In the genomic region with DNA sequence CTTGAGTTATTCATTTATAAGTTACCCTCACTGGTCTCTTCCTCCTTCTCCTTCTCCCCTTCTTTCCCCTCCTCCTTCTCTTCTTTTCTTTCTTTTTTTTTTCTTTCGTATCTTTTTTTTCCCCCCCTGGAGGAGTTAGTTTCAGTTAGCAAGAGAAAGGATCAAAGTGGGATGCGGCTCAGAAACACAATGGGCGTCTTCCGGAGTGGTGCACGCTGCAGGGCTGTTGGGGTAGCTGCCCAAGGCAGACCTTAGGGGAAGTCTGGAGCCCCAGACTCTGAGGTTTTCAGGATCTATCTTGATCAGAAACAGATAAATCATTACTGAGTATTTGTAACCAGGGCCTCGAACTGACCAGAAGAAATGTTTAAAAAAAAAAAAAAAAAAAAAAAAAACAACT, we compare ENCODE assay signal across 8 mouse cellular contexts. TPM values are rescaled to one million over a fixed set of nuclear protein-coding genes. Genes with fewer than 3 reads are reported as not detected.
DNase-seq lines count a peak whose midpoint lies in the region; ATAC-seq and TF ChIP-seq lines count a peak whose summit lies in the region.

No protein-coding gene starts in this region.

- peak overlapping the region; percentile 88 for H3K4me3 ChIP-seq in heart, embryonic 16.5 days (ENCODE audit: low read length)
- peak overlapping the region; percentile 86 for H3K4me3 ChIP-seq in bone marrow macrophage, adult 2 months (ENCODE audit: insufficient read depth, low read length)
- peak overlapping the region; percentile 60 for H3K4me3 ChIP-seq in hindbrain, embryonic 15.5 days
- H3K4me3 ChIP-seq in myocyte = peak overlapping the region; percentile 24
- H3K4me3 ChIP-seq in lung, adult 2 months (replicated peaks; ENCODE audit: extremely low read depth, low read depth, low read length) = no peak overlapping the region

- no peak overlapping the region for H3K27ac ChIP-seq in heart, embryonic 16.5 days (ENCODE audit: low read length)
- no peak overlapping the region for H3K27ac ChIP-seq in bone marrow macrophage, adult 2 months (ENCODE audit: insufficient read depth, low read depth, low read length)
- H3K27ac ChIP-seq in hindbrain, embryonic 15.5 days (replicated peaks) = no peak overlapping the region; the same call in 1 of the 2 replicates

- H3K4me2 ChIP-seq in heart, embryonic 16.5 days (ENCODE audit: low read depth, low read length) = peak overlapping the region; percentile 94
- H3K4me2 ChIP-seq in hindbrain, embryonic 15.5 days = peak overlapping the region; percentile 97
- H3K4me2 ChIP-seq in myocyte (ENCODE audit: low read depth) = peak overlapping the region; percentile 79

- DNase-seq in heart, postnatal 25 days (ENCODE audit: low spot score) = no peak
- no peak for DNase-seq in urinary bladder, postnatal 10 days (ENCODE audit: low spot score)
- DNase-seq in lung, adult 2 months = no peak

- no peaks in the 10 kb centered on the region for H3K79me2 ChIP-seq in myocyte (ENCODE audit: control insufficient read depth, insufficient read depth)

- no peaks in the 10 kb centered on the region for H3K36me3 ChIP-seq in heart, embryonic 16.5 days (ENCODE audit: control insufficient read depth, insufficient read depth)
- H3K36me3 ChIP-seq in hindbrain, embryonic 15.5 days = no peaks in the 10 kb centered on the region
- no peaks in the 10 kb centered on the region for H3K36me3 ChIP-seq in myocyte (ENCODE audit: control insufficient read depth, insufficient read depth)

- no peak for TF ChIP-seq POLR2A in bone marrow macrophage, adult 2 months (IDR thresholded peaks at IDR 0.05; ENCODE audit: borderline replicate concordance, low read depth, low read length)
- TF ChIP-seq POLR2A in myocyte (IDR thresholded peaks at IDR 0.05; ENCODE audit: insufficient read length, low read depth) = no peak
- TF ChIP-seq POLR2A in lung, adult 2 months (IDR thresholded peaks at IDR 0.05; ENCODE audit: borderline replicate concordance, extremely low read depth, low read depth, low read length) = no peak

- peaks cover 17% of the 10 kb centered on the region for H3K4me1 ChIP-seq in heart, embryonic 16.5 days (ENCODE audit: control insufficient read depth, insufficient read depth, low read length)
- no peaks in the 10 kb centered on the region for H3K4me1 ChIP-seq in bone marrow macrophage, adult 2 months (ENCODE audit: control insufficient read depth, insufficient read depth, low read length)
- peaks cover 25% of the 10 kb centered on the region for H3K4me1 ChIP-seq in hindbrain, embryonic 15.5 days (replicated peaks)
- no peaks in the 10 kb centered on the region for H3K4me1 ChIP-seq in lung, adult 2 months (ENCODE audit: control insufficient read depth, insufficient read depth, low read length)

- no peak for ATAC-seq in heart, embryonic 16.5 days (replicated peaks; ENCODE audit: extremely low read depth, insufficient read depth, low FRiP score)
- ATAC-seq in hindbrain, embryonic 15.5 days (ENCODE audit: low FRiP score, low read depth) = no peak
- no peak for ATAC-seq in inflammation-experienced regulatory T-cells, adult 6 months

- WGBS in heart, embryonic 16.5 days = 5% methylated on average over 6 of the region's 6 CpGs
- WGBS in hindbrain, embryonic 15.5 days = 2% methylated on average over 6 of the region's 6 CpGs
- 19% methylated on average over 6 of the region's 6 CpGs for WGBS in lung, adult 2 months

- intact Hi-C loops in heart, postnatal 25 days (cut with DNase I) = loop anchor here (2.0 to 5.0 kb wide), 2 partner anchors 41 to 71 kb away; no protein-coding TSS in a partner anchor

- no peak overlapping the region for H3ac ChIP-seq in myocyte (ENCODE audit: control insufficient read depth, insufficient read length)

- no peaks in the 10 kb centered on the region for H3K9me3 ChIP-seq in heart, embryonic 16.5 days (replicated peaks; ENCODE audit: control insufficient read depth, low read length)
- no peaks in the 10 kb centered on the region for H3K9me3 ChIP-seq in hindbrain, embryonic 15.5 days

- H3K9ac ChIP-seq in heart, embryonic 16.5 days (ENCODE audit: low read length) = peak overlapping the region; percentile 87
- no peak overlapping the region for H3K9ac ChIP-seq in hindbrain, embryonic 15.5 days

- H3K27me3 ChIP-seq in heart, embryonic 16.5 days (ENCODE audit: control insufficient read depth, insufficient read depth, low read length) = no peaks in the 10 kb centered on the region
- peaks cover 7% of the 10 kb centered on the region; the same call in 1 of the 2 replicates for H3K27me3 ChIP-seq in hindbrain, embryonic 15.5 days
- H3K27me3 ChIP-seq in myocyte (ENCODE audit: control insufficient read depth, insufficient read depth, insufficient read length) = no peaks in the 10 kb centered on the region

- TF ChIP-seq CTCF in bone marrow macrophage, adult 2 months (IDR thresholded peaks at IDR 0.05; ENCODE audit: low read depth, low read length) = no peak
- no peak for TF ChIP-seq CTCF in lung, adult 2 months (IDR thresholded peaks at IDR 0.05; ENCODE audit: insufficient read depth, low read length)

TF ChIP-seq in myocyte, 11 proteins besides CTCF, POLR2A, EP300 and RAD21:
- TF ChIP-seq TCF12 (IDR thresholded peaks at IDR 0.05; ENCODE audit: insufficient read depth, poor library complexity, severe bottlenecking) = no peak
- TF ChIP-seq MYOG (IDR thresholded peaks at IDR 0.05; ENCODE audit: control insufficient read depth in 1 of 3, insufficient read depth in 1 of 3, insufficient read length in 2 of 3, low read depth in 2 of 3) = no peak
- TF ChIP-seq TCF3 (IDR thresholded peaks at IDR 0.05; ENCODE audit: insufficient read length, low read depth) = no peak
- no peak for TF ChIP-seq MAX (IDR thresholded peaks at IDR 0.05; ENCODE audit: low read depth)
- no peak for TF ChIP-seq POLR2AphosphoS2 (IDR thresholded peaks at IDR 0.05; ENCODE audit: insufficient read length, low read depth)
- no peak for TF ChIP-seq REST (IDR thresholded peaks at IDR 0.05; ENCODE audit: insufficient read depth, insufficient read length)
- no peak for TF ChIP-seq CEBPB (IDR thresholded peaks at IDR 0.05; ENCODE audit: insufficient read depth, poor library complexity, severe bottlenecking)
- TF ChIP-seq MYOD1 (IDR thresholded peaks at IDR 0.05; ENCODE audit: control insufficient read depth in 1 of 3, insufficient read length in 2 of 3, low read depth in 2 of 3) = no peak
- TF ChIP-seq USF1 (IDR thresholded peaks at IDR 0.05; ENCODE audit: low read depth) = no peak
TF ChIP-seq in myocyte: peak in this region for 0.

RNA-seq across cellular contexts. Expression of a gene that starts 1.5 kb away (rescaled TPM):
- 0.29 TPM in 2 replicates for polyA plus RNA-seq in heart, embryonic 16.5 days (2015; fragmentation: Nextera tagmentation; extraction: Ambion mirVana)
- under 1 TPM; 0.08 to 0.45 TPM for total RNA-seq in heart, postnatal 25 days (2021)
- polyA plus RNA-seq in bone marrow macrophage, adult 2 months (2012; ENCODE audit: insufficient read depth, insufficient read length, missing spikeins) = not detected in 2 replicates
- polyA plus RNA-seq in hindbrain, embryonic 15.5 days (2015; fragmentation: Nextera tagmentation; extraction: Ambion mirVana) = 0.41 and 0.49 TPM in 2 replicates
- polyA plus RNA-seq in myocyte (2012; fragmentation: generic; extraction: Trizol) = 0.06 TPM
- polyA plus RNA-seq in inflammation-experienced regulatory T-cells, adult 6 months (2017; shearing (Covaris generic)) = under 1 TPM in 1 of 3 experiments, not detected in 2; 0.26 TPM
- polyA plus RNA-seq in lung, adult 2 months (2012; rRNA removed) = 0.04 and 0.05 TPM in 2 replicates
